Comparison of ENCODE assay signal across 10 mouse cellular contexts in genomic region chr10:93429141-93429911, GRCm38 (mm10). TPM values are rescaled to one million over a fixed set of nuclear protein-coding genes. Genes with fewer than 3 reads are reported as not detected.
DNase-seq lines count a peak whose midpoint lies in the region; ATAC-seq and TF ChIP-seq lines count a peak whose summit lies in the region.
"Had no signal": no experiment of that assay in that cellular context is flagged by ENCODE, and none has a peak within 500 bp of the region (broad histone marks: within the 10 kb centered on the region; RNA-seq: fewer than 3 reads in every experiment).

No protein-coding gene starts in this region.

- intact Hi-C loops in gastrocnemius, postnatal 36 days (cut with DNase I) = loop anchor here (5.0 kb wide), 2 partner anchors 118 to 267 kb away; partner anchors contain the start of gene Cdk17

- peaks cover 10% of the 10 kb centered on the region for H3K4me1 ChIP-seq in hindbrain, postnatal 0 days (ENCODE audit: insufficient read depth, low read length)
- 0 out of 2 replicates have a peak, but pooled peaks cover 16% of the 10 kb centered on the region for H3K4me1 ChIP-seq in hindbrain, embryonic 14.5 days (replicated peaks; ENCODE audit: control insufficient read depth, insufficient read depth, low read length)
- peaks cover 6% of the 10 kb centered on the region for H3K4me1 ChIP-seq in testis, adult 2 months (ENCODE audit: control insufficient read depth, insufficient read depth, low read length)
- H3K4me1 ChIP-seq in cortical plate, adult 2 months (ENCODE audit: control insufficient read depth, insufficient read depth, low read length) = 0 out of 2 replicates have a peak, but pooled peaks cover 2% of the 10 kb centered on the region
- peaks cover 5% of the 10 kb centered on the region; the same call in 1 of the 2 replicates for H3K4me1 ChIP-seq in stomach, postnatal 0 days (replicated peaks; ENCODE audit: control insufficient read depth, insufficient read depth)

- no peak overlapping the region for H3K4me2 ChIP-seq in hindbrain, postnatal 0 days (ENCODE audit: low read depth, low read length)
- H3K4me2 ChIP-seq in hindbrain, embryonic 14.5 days (replicated peaks) = no peak overlapping the region
- H3K4me2 ChIP-seq in stomach, postnatal 0 days (replicated peaks; ENCODE audit: low read depth) = no peak overlapping the region
- H3K4me2 ChIP-seq: heart, embryonic 11.5 days had no signal

- TF ChIP-seq POLR2A in testis, adult 2 months (IDR thresholded peaks at IDR 0.05; ENCODE audit: control insufficient read depth, low read depth, low read length) = no peak
- TF ChIP-seq POLR2A in cortical plate, adult 2 months (IDR thresholded peaks at IDR 0.05; ENCODE audit: extremely low read depth, insufficient read depth, low read length) = no peak

- ATAC-seq in hindbrain, postnatal 0 days = no peak
- ATAC-seq in hindbrain, embryonic 14.5 days (ENCODE audit: low FRiP score) = no peak
- no peak for ATAC-seq in stomach, postnatal 0 days (ENCODE audit: low FRiP score, low TSS enrichment)

- H3K9ac ChIP-seq in hindbrain, postnatal 0 days (replicated peaks; ENCODE audit: low read length) = no peak overlapping the region
- H3K9ac ChIP-seq in hindbrain, embryonic 14.5 days = no peak overlapping the region
- H3K9ac ChIP-seq in stomach, postnatal 0 days (ENCODE audit: low read length) = no peak overlapping the region

- H3K9me3 ChIP-seq in hindbrain, postnatal 0 days (ENCODE audit: low read length) = no peaks in the 10 kb centered on the region
- no peaks in the 10 kb centered on the region for H3K9me3 ChIP-seq in hindbrain, embryonic 14.5 days (ENCODE audit: control insufficient read depth, low read length)
- no peaks in the 10 kb centered on the region for H3K9me3 ChIP-seq in stomach, postnatal 0 days (ENCODE audit: control insufficient read depth, low read length)

- no peak overlapping the region for H3K4me3 ChIP-seq in hindbrain, postnatal 0 days (ENCODE audit: low read length)
- no peak overlapping the region for H3K4me3 ChIP-seq in hindbrain, embryonic 14.5 days (replicated peaks; ENCODE audit: low read length)
- no peak overlapping the region for H3K4me3 ChIP-seq in testis, adult 2 months (ENCODE audit: control insufficient read depth, low read depth, low read length)
- no peak overlapping the region for H3K4me3 ChIP-seq in cortical plate, adult 2 months (ENCODE audit: insufficient read depth, low read length)
- H3K4me3 ChIP-seq in stomach, postnatal 0 days (ENCODE audit: low read depth, low read length) = no peak overlapping the region

- DNase-seq in hindbrain, postnatal 0 days (ENCODE audit: low spot score) = peak; percentile 55
- DNase-seq in hindbrain, embryonic 14.5 days (ENCODE audit: low spot score) = no peak
- no peak for DNase-seq in testis, postnatal 14 days (ENCODE audit: low spot score)
- DNase-seq in stomach, postnatal 0 days (ENCODE audit: low spot score) = no peak
- DNase-seq in cerebellum, adult 8-10 months = no peak
- DNase-seq in gastrocnemius, postnatal 36 days = no peak
- DNase-seq: thymus, postnatal 36 days had no signal

- H3K36me3 ChIP-seq in hindbrain, postnatal 0 days (ENCODE audit: insufficient read depth, low read length) = no peaks in the 10 kb centered on the region
- H3K36me3 ChIP-seq in hindbrain, embryonic 14.5 days (replicated peaks; ENCODE audit: control insufficient read depth, insufficient read depth) = no peaks in the 10 kb centered on the region
- H3K36me3 ChIP-seq in testis, adult 2 months (ENCODE audit: control insufficient read depth, insufficient read depth, low read length) = no peaks in the 10 kb centered on the region
- no peaks in the 10 kb centered on the region for H3K36me3 ChIP-seq in stomach, postnatal 0 days (ENCODE audit: control insufficient read depth, insufficient read depth, low read length)

- no peaks in the 10 kb centered on the region for H3K27me3 ChIP-seq in hindbrain, postnatal 0 days (ENCODE audit: insufficient read depth, low read length)
- H3K27me3 ChIP-seq in hindbrain, embryonic 14.5 days (ENCODE audit: control insufficient read depth, insufficient read depth, low read length) = no peaks in the 10 kb centered on the region
- H3K27me3 ChIP-seq in testis, adult 2 months (ENCODE audit: control insufficient read depth, insufficient read depth, low read length) = no peaks in the 10 kb centered on the region
- no peaks in the 10 kb centered on the region for H3K27me3 ChIP-seq in stomach, postnatal 0 days (ENCODE audit: control insufficient read depth, insufficient read depth, low read length)

- 67% methylated on average over 12 of the region's 12 CpGs for WGBS in hindbrain, postnatal 0 days
- WGBS in hindbrain, embryonic 14.5 days = 68% methylated on average over 12 of the region's 12 CpGs
- WGBS in stomach, postnatal 0 days = 67% methylated on average over 11 of the region's 12 CpGs

- TF ChIP-seq EP300 in stomach, postnatal 0 days (optimal IDR thresholded peaks at IDR 0.05) = no peak

- TF ChIP-seq CTCF in hindbrain, postnatal 0 days (IDR thresholded peaks at IDR 0.05; ENCODE audit: low read depth) = peak; percentile 62
- TF ChIP-seq CTCF in testis, adult 2 months (IDR thresholded peaks at IDR 0.05; ENCODE audit: control insufficient read depth, insufficient read depth, insufficient replicate concordance, low read depth, low read length) = peak; percentile 30; the same call in 1 of the 2 replicates
- peak; percentile 44 for TF ChIP-seq CTCF in cortical plate, adult 2 months (IDR thresholded peaks at IDR 0.05; ENCODE audit: extremely low read depth, insufficient read depth, low read length)
- TF ChIP-seq CTCF in stomach, postnatal 0 days (IDR thresholded peaks at IDR 0.05; ENCODE audit: low read depth) = peak; percentile 76

- no peak overlapping the region for H3K27ac ChIP-seq in hindbrain, postnatal 0 days
- H3K27ac ChIP-seq in hindbrain, embryonic 14.5 days = no peak overlapping the region
- no peak overlapping the region for H3K27ac ChIP-seq in testis, adult 2 months (ENCODE audit: control insufficient read depth, insufficient read depth, low read depth, low read length)
- H3K27ac ChIP-seq in cortical plate, adult 2 months (ENCODE audit: insufficient read depth, low read length) = no peak overlapping the region
- no peak overlapping the region for H3K27ac ChIP-seq in stomach, postnatal 0 days (replicated peaks)

RNA-seq across cellular contexts. Expression of gene Lta4h, which starts 23.9 kb away (rescaled TPM):
- total RNA-seq in hindbrain, postnatal 0 days (2014; rRNA removed) = 38.5 and 69.2 TPM in 2 replicates
- polyA plus RNA-seq in hindbrain, postnatal 0 days (2015; fragmentation: Nextera tagmentation; extraction: Ambion mirVana) = 86.6 and 87.4 TPM in 2 replicates
- polyA plus RNA-seq in hindbrain, embryonic 14.5 days (2014; fragmentation: Nextera tagmentation; extraction: Ambion mirVana) = 89.8 and 95.4 TPM in 2 replicates
- polyA plus RNA-seq in testis, adult 2 months (2012; rRNA removed) = 15.6 and 16.8 TPM in 2 replicates
- polyA plus RNA-seq in cortical plate, adult 2 months (2012; rRNA removed) = 58.3 and 59.6 TPM in 2 replicates
- 100 and 103 TPM in 2 replicates for polyA plus RNA-seq in stomach, postnatal 0 days (2015; fragmentation: Nextera tagmentation; extraction: Ambion mirVana)
- total RNA-seq in gastrocnemius, postnatal 36 days (2021) = 10 to 100 TPM; 23.5 to 24.2 TPM

RNA-seq across cellular contexts. Expression of gene Hal, which starts 59.2 kb away (rescaled TPM):
- total RNA-seq in hindbrain, postnatal 0 days (2014; rRNA removed) = not detected in 2 replicates
- 0.18 and 0.29 TPM in 2 replicates for polyA plus RNA-seq in hindbrain, postnatal 0 days (2015; fragmentation: Nextera tagmentation; extraction: Ambion mirVana)
- not detected in 2 replicates for polyA plus RNA-seq in hindbrain, embryonic 14.5 days (2014; fragmentation: Nextera tagmentation; extraction: Ambion mirVana)
- 1.3 and 1.6 TPM in 2 replicates for polyA plus RNA-seq in testis, adult 2 months (2012; rRNA removed)
- 0.04 TPM in 1 of 2 replicates, not detected in the other for polyA plus RNA-seq in cortical plate, adult 2 months (2012; rRNA removed)
- 0.47 and 0.81 TPM in 2 replicates for polyA plus RNA-seq in stomach, postnatal 0 days (2015; fragmentation: Nextera tagmentation; extraction: Ambion mirVana)
- under 1 TPM; 0.05 TPM for total RNA-seq in gastrocnemius, postnatal 36 days (2021)
- polyA plus RNA-seq: heart, embryonic 11.5 days had no signal
